Mouse (Mus musculus): ENCODE data around the gene Arhgap29. TPM values are rescaled to one million over a fixed set of nuclear protein-coding genes. Genes with fewer than 3 reads are reported as not detected.

Arhgap29 gene
- 5.8 TPM for polyA plus RNA-seq (2012; fragmentation: generic; extraction: Trizol)
- long read RNA-seq, experiment 1, partial matches to known transcripts, result 4 of 8 reads
- long read RNA-seq, experiment 1, other reads (novel, unspliced or antisense), result 4 of 8 reads
- long read RNA-seq, experiment 2, partial matches to known transcripts, result 0 of 18 reads
- long read RNA-seq, experiment 2, other reads (novel, unspliced or antisense), result 18 of 18 reads

DNA sequence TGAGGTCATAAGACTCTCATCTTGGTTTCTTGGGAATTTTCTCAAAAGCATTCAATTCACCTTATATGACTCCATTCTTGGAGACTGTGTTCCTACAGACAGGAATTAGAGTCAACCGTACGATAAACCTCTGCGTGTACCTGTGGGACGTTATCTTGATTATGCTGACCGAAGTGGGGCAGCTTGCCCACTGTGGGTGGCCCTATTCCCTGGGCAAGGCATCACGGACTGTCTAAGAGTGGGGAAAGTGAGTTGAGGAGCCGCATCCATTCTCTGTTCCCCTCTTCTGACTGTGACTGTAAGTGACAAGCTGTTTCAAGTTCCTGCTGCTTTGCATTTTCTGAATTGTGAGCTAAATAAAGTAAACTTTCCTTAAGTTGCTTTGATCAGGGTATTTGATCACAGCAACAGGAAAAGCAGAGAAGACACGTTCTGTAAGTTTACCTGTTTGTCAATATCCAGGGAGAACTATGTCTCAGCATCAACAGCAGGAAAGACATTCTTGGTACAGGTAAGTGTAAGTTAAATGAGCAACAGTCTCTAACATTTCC, at the start of gene Arhgap29:
Gene Arhgap29, plus strand, starts transcription at position 501 of the 551 bp plus-strand sequence.
- Histone ChIP-seq H3K79me2 (ENCODE audit: control insufficient read depth, insufficient read depth) (no peaks in the 10 kb centered on the region), H3K4me3 (ENCODE audit: insufficient read depth, poor library complexity, severe bottlenecking) (peak within 1 kb of the TSS; percentile 2), H3K27me3 (ENCODE audit: control insufficient read depth, insufficient read depth, insufficient read length) (peaks cover 18% of the 10 kb centered on the region)

DNA sequence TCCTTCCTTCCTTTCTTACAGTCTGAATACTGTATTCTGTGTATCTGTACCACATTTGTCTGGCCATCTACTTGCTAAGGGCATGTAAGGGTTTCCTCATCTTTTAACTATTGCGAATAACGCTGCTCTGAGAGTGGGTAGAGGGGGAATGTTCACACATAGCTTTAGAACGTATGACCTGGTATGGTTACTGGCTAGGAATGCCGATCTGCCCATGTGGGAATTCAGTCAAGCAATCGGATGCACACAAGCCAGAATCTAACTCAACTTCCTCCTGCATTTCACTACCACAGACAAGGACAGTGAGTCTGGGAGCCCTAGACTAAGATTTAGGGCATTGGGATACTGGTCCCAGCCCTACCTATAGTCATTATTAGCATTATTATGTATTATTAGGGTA, 49.6 kb upstream of the Arhgap29 start:
- Histone ChIP-seq H3K36me3 (ENCODE audit: control insufficient read depth, insufficient read depth) (no peaks in the 10 kb centered on the region), H3K27me3 (ENCODE audit: control insufficient read depth, insufficient read depth, insufficient read length) (peaks cover 65% of the 10 kb centered on the region), H3K79me3 (ENCODE audit: low read depth) (no peaks in the 10 kb centered on the region), H3K4me3 (ENCODE audit: insufficient read depth, poor library complexity, severe bottlenecking) (no peak overlapping the region), H3K79me2 (ENCODE audit: control insufficient read depth, insufficient read depth) (no peaks in the 10 kb centered on the region), H3ac (ENCODE audit: control insufficient read depth, insufficient read length, low read depth) (no peak overlapping the region)
- TF ChIP-seq USF1 (IDR thresholded peaks at IDR 0.05; ENCODE audit: low read depth) (no peak), MYOD1 (IDR thresholded peaks at IDR 0.05; ENCODE audit: control insufficient read depth, insufficient read length, low read depth) (no peak), FOSL1 (IDR thresholded peaks at IDR 0.05; ENCODE audit: insufficient read depth, low read length, poor library complexity, severe bottlenecking) (no peak), CEBPB (IDR thresholded peaks at IDR 0.05; ENCODE audit: low read depth) (no peak), MAX (IDR thresholded peaks at IDR 0.05) (no peak), MYOG (IDR thresholded peaks at IDR 0.05; ENCODE audit: control insufficient read depth, extremely low read depth, insufficient read length) (no peak), CTCF (IDR thresholded peaks at IDR 0.05; ENCODE audit: control insufficient read depth, insufficient read depth, insufficient read length) (no peak)

More for the DNA sequence above, at the start of gene Arhgap29:
- H3K79me3 ChIP-seq (ENCODE audit: low read depth), result no peaks in the 10 kb centered on the region
- TF ChIP-seq USF1 (IDR thresholded peaks at IDR 0.05; ENCODE audit: low read depth), result no peak
- TF ChIP-seq CEBPB (IDR thresholded peaks at IDR 0.05; ENCODE audit: low read depth), result no peak
- TF ChIP-seq CTCF (IDR thresholded peaks at IDR 0.05; ENCODE audit: control insufficient read depth, insufficient read depth, insufficient read length), result no peak
- no peak for TF ChIP-seq MAX (IDR thresholded peaks at IDR 0.05)
- TF ChIP-seq FOSL1 (IDR thresholded peaks at IDR 0.05; ENCODE audit: insufficient read depth, low read length, poor library complexity, severe bottlenecking), result no peak
- no peak for TF ChIP-seq MYOG (IDR thresholded peaks at IDR 0.05; ENCODE audit: control insufficient read depth, extremely low read depth, insufficient read length)
- TF ChIP-seq MYOD1 (IDR thresholded peaks at IDR 0.05; ENCODE audit: control insufficient read depth, insufficient read length, low read depth), result no peak
- H3K36me3 ChIP-seq (ENCODE audit: control insufficient read depth, insufficient read depth), result no peaks in the 10 kb centered on the region
- H3ac ChIP-seq (ENCODE audit: control insufficient read depth, insufficient read length, low read depth), result no peak within 1 kb of the TSS

DNA sequence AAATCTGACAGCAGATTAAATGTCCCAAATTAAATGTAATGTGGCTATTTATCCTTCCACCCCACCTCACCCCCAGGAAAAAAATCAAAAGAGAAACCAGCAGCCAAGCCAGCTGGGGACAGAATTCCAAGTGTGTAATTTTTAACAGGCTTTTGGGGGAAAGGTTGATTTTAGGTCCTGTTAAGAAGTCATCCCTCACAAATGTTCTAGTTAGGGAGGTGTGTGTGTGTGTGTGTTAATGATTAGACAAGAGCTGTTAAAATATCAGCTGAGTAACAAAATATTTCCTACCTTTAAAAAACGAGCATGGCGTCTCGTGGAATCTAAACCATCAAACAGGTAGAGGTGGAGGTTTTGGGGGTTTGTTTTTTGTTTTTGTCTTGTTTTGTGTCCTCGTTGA, 49.1 kb upstream of the Arhgap29 start:
- Histone ChIP-seq H3K27me3 (ENCODE audit: control insufficient read depth, insufficient read depth, insufficient read length) (peaks cover 69% of the 10 kb centered on the region), H3K4me3 (ENCODE audit: insufficient read depth, poor library complexity, severe bottlenecking) (no peak overlapping the region), H3K36me3 (ENCODE audit: control insufficient read depth, insufficient read depth) (no peaks in the 10 kb centered on the region), H3ac (ENCODE audit: control insufficient read depth, insufficient read length, low read depth) (no peak overlapping the region), H3K79me3 (ENCODE audit: low read depth) (no peaks in the 10 kb centered on the region), H3K79me2 (ENCODE audit: control insufficient read depth, insufficient read depth) (no peaks in the 10 kb centered on the region)
- TF ChIP-seq FOSL1 (IDR thresholded peaks at IDR 0.05; ENCODE audit: insufficient read depth, low read length, poor library complexity, severe bottlenecking), result no peak
- TF ChIP-seq MYOG (IDR thresholded peaks at IDR 0.05; ENCODE audit: control insufficient read depth, extremely low read depth, insufficient read length), result no peak
- TF ChIP-seq USF1 (IDR thresholded peaks at IDR 0.05; ENCODE audit: low read depth), result no peak
- no peak for TF ChIP-seq CTCF (IDR thresholded peaks at IDR 0.05; ENCODE audit: control insufficient read depth, insufficient read depth, insufficient read length)
- no peak for TF ChIP-seq CEBPB (IDR thresholded peaks at IDR 0.05; ENCODE audit: low read depth)
- no peak for TF ChIP-seq MYOD1 (IDR thresholded peaks at IDR 0.05; ENCODE audit: control insufficient read depth, insufficient read length, low read depth)
- TF ChIP-seq MAX (IDR thresholded peaks at IDR 0.05), result no peak

DNA sequence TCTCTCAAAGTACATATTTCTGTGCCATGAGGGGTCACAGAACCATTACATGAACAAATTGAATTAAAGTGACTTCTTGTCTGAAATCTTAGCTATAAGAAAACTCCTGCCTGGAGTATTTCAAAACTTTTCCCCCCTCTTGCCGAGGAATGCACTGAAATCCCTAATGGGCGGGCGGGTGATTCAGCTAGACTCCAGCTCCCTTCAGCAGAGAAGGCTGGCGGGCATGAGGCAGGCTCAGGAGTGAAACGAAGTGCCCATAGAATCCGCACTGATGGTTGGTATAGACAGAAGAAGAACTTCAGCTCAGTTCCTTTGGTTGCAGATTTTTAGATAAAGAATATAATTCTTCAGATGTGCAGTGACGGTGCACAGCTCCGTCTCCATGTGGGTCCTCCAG, 48.6 kb upstream of the Arhgap29 start:
- TF ChIP-seq MYOD1 (IDR thresholded peaks at IDR 0.05; ENCODE audit: control insufficient read depth, insufficient read length, low read depth), result no peak
- no peak for TF ChIP-seq USF1 (IDR thresholded peaks at IDR 0.05; ENCODE audit: low read depth)
- no peak for TF ChIP-seq MAX (IDR thresholded peaks at IDR 0.05)
- no peak for TF ChIP-seq CEBPB (IDR thresholded peaks at IDR 0.05; ENCODE audit: low read depth)
- Histone ChIP-seq H3K79me3 (ENCODE audit: low read depth) (no peaks in the 10 kb centered on the region), H3K27me3 (ENCODE audit: control insufficient read depth, insufficient read depth, insufficient read length) (peaks cover 68% of the 10 kb centered on the region), H3K36me3 (ENCODE audit: control insufficient read depth, insufficient read depth) (no peaks in the 10 kb centered on the region), H3ac (ENCODE audit: control insufficient read depth, insufficient read length, low read depth) (no peak overlapping the region), H3K79me2 (ENCODE audit: control insufficient read depth, insufficient read depth) (no peaks in the 10 kb centered on the region), H3K4me3 (ENCODE audit: insufficient read depth, poor library complexity, severe bottlenecking) (no peak overlapping the region)

DNA sequence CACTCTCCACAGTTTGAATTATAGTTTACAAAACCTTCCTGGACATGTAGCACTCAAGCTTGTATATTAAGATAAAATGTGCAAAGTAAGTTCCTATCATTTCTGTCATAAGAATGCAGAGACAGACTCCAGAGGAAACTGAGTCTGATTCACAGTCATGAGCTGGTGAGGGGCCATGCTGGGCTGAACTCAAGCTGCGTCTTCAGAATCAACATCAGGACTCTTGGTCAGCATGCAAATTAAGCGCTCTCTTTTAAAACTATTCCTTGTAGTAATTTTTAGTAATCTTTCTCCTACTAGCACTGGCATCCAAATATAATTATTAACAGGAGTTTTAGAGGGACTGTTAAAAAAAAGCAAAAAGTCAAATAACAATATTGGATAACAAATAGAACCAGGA, 47.9 kb upstream of the Arhgap29 start:
- H3K79me3 ChIP-seq (ENCODE audit: low read depth), result no peaks in the 10 kb centered on the region
- no peak overlapping the region for H3ac ChIP-seq (ENCODE audit: control insufficient read depth, insufficient read length, low read depth)
- no peak for TF ChIP-seq MYOD1 (IDR thresholded peaks at IDR 0.05; ENCODE audit: control insufficient read depth, insufficient read length, low read depth)
- TF ChIP-seq MYOG (IDR thresholded peaks at IDR 0.05; ENCODE audit: control insufficient read depth, extremely low read depth, insufficient read length), result no peak
- TF ChIP-seq USF1 (IDR thresholded peaks at IDR 0.05; ENCODE audit: low read depth), result no peak
- TF ChIP-seq CTCF (IDR thresholded peaks at IDR 0.05; ENCODE audit: control insufficient read depth, insufficient read depth, insufficient read length), result no peak
- TF ChIP-seq MAX (IDR thresholded peaks at IDR 0.05), result no peak
- no peak for TF ChIP-seq CEBPB (IDR thresholded peaks at IDR 0.05; ENCODE audit: low read depth)
- TF ChIP-seq FOSL1 (IDR thresholded peaks at IDR 0.05; ENCODE audit: insufficient read depth, low read length, poor library complexity, severe bottlenecking), result no peak
- H3K4me3 ChIP-seq (ENCODE audit: insufficient read depth, poor library complexity, severe bottlenecking), result no peak overlapping the region
- no peaks in the 10 kb centered on the region for H3K79me2 ChIP-seq (ENCODE audit: control insufficient read depth, insufficient read depth)
- H3K36me3 ChIP-seq (ENCODE audit: control insufficient read depth, insufficient read depth), result no peaks in the 10 kb centered on the region
- H3K27me3 ChIP-seq (ENCODE audit: control insufficient read depth, insufficient read depth, insufficient read length), result peaks cover 67% of the 10 kb centered on the region
